Mouse (Mus musculus) E14TG2a.4 (cell line): ENCODE results near the gene Fam205c.

Source experiments
- CTCF ChIP-seq: conservative IDR thresholded peaks from 2 replicates; pipeline ENCODE4 v1.5.1; 2014; ENCODE audit warnings: low read length
- NANOG ChIP-seq: IDR thresholded peaks from 2 replicates; pipeline ENCODE4 v1.6.1; 2014; ENCODE audit warnings: borderline replicate concordance, low read length, mixed read lengths
- POU5F1 ChIP-seq: IDR thresholded peaks from 2 replicates; pipeline ENCODE4 v1.6.1; 2014; ENCODE audit warnings: low read length, borderline replicate concordance

- TF ChIP-seq CTCF: no peak
- TF ChIP-seq POU5F1: no peak
- TF ChIP-seq NANOG: no peak
Observed at GRCm38 (mm10) chr4:42913391-42913790, 39.4 kb upstream of the Fam205c start.
